Mouse (Mus musculus): ENCODE measurements around the gene Cdk10. TPM values are rescaled to one million over a fixed set of nuclear protein-coding genes. Genes with fewer than 3 reads are reported as not detected.

Gene Cdk10
- polyA plus RNA-seq, 1 experiment = 60.3 TPM

DNA sequence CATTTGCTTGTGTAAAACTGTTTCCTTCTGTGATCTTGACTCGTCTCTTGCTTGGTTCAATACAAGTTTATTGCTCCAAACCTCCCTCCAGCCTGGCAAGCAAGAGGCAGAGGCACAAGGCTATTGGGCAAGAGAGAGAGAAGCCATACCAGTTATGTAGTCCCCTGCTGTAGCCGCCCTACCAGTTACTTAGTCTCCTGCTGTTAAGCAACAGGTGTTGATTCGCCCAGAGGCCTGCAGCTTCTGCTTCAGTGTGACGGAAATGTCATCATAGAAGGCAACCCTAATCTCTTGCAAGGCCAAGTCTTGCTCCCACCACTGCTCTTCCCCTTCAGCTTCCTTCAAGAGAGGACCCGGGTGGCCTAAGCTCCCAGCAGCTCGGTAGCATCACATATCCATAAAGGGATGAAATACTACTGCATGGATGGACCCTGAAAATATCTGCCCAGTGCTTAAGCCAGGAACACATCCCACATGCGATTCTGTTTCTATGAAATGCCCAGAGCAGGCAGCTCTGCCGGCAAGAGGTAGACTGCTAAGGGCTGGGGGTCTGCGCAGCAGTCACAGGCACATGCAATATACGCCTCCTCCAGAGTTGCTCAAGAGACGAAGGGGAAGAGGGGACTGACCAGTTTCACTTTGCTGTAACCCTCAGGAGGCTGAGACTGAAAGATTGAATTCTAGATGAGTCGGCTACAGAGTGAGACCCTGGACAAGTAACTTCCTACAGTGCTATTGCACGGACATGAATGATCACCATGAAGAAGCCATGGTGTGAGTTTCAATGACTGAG lies 55.9 kb downstream of the Cdk10 start:
- DNase-seq = no peak
- TF ChIP-seq POLR2A (IDR thresholded peaks at IDR 0.05; ENCODE audit: borderline replicate concordance, extremely low read depth, low read depth, low read length) (no peak), CTCF (IDR thresholded peaks at IDR 0.05; ENCODE audit: insufficient read depth, low read length) (no peak)
- H3K4me3 ChIP-seq (replicated peaks; ENCODE audit: extremely low read depth, low read depth, low read length) = no peak overlapping the region
- 88% methylated on average over 13 of the region's 13 CpGs for WGBS
- H3K4me1 ChIP-seq (ENCODE audit: control insufficient read depth, insufficient read depth, low read length) = 0 out of 2 replicates have a peak, but pooled peaks cover 3% of the 10 kb centered on the region

Other genes starting within 250 kb of the Cdk10 start
- gene Ankrd11, start 182.6 kb upstream of the Cdk10 start, polyA plus RNA-seq (2012; rRNA removed) = 48.7 and 67.5 TPM in 2 replicates
- 71.1 and 85.5 TPM in 2 replicates for gene Spg7, start 161.9 kb upstream of the Cdk10 start, polyA plus RNA-seq (2012; rRNA removed)
- gene Rpl13, start 122.5 kb upstream of the Cdk10 start, polyA plus RNA-seq (2012; rRNA removed) = 1,500 and 2,209 TPM in 2 replicates
- 1.3 and 1.7 TPM in 2 replicates for gene Cpne7, start 107.5 kb upstream of the Cdk10 start, polyA plus RNA-seq (2012; rRNA removed)
- 35.3 and 45.2 TPM in 2 replicates for gene Sult5a1, start 66.5 kb upstream of the Cdk10 start, polyA plus RNA-seq (2012; rRNA removed)
- 210 and 267 TPM in 2 replicates for gene Dpep1, start 38.6 kb upstream of the Cdk10 start, polyA plus RNA-seq (2012; rRNA removed)
- gene Chmp1a, start 12.1 kb upstream of the Cdk10 start, polyA plus RNA-seq (2012; rRNA removed) = 73.2 and 99.8 TPM in 2 replicates
- gene Spata33, start 12.0 kb upstream of the Cdk10 start, polyA plus RNA-seq (2012; rRNA removed) = 2.8 and 3.1 TPM in 2 replicates
- gene Spata2l, start 11.4 kb downstream of the Cdk10 start, polyA plus RNA-seq (2012; rRNA removed) = 8.3 and 9.6 TPM in 2 replicates
- 34.1 and 37.8 TPM in 2 replicates for gene Zfp276, start 29.4 kb downstream of the Cdk10 start, polyA plus RNA-seq (2012; rRNA removed)
- 83.9 and 94.4 TPM in 2 replicates for gene Vps9d1, start 29.5 kb downstream of the Cdk10 start, polyA plus RNA-seq (2012; rRNA removed)
- 17.8 and 21.8 TPM in 2 replicates for gene Fanca, start 93.7 kb downstream of the Cdk10 start, polyA plus RNA-seq (2012; rRNA removed)
- 5.2 TPM in 2 replicates for gene Spire2, start 107.9 kb downstream of the Cdk10 start, polyA plus RNA-seq (2012; rRNA removed)
- 150 and 188 TPM in 2 replicates for gene Tcf25, start 148.9 kb downstream of the Cdk10 start, polyA plus RNA-seq (2012; rRNA removed)
- not detected in 2 replicates for gene Mc1r, start 182.3 kb downstream of the Cdk10 start, polyA plus RNA-seq (2012; rRNA removed)
- 1.2 and 1.4 TPM in 2 replicates for gene Tubb3, start 186.6 kb downstream of the Cdk10 start, polyA plus RNA-seq (2012; rRNA removed)
- 23.0 and 30.9 TPM in 2 replicates for gene Def8, start 198.7 kb downstream of the Cdk10 start, polyA plus RNA-seq (2012; rRNA removed)